Mouse (Mus musculus): ENCODE results near the gene Glrx3.

Glrx3 gene

GRCm38 (mm10) chr7:137472149-137472548 is 34.7 kb downstream of the Glrx3 start:
- no peak for DNase-seq (ENCODE audit: low spot score in 2 of 2)

GRCm38 (mm10) chr7:137477950-137478620 is 40.7 kb downstream of the Glrx3 start:
- DNase-seq (ENCODE audit: low spot score in 2 of 2) = peak; percentile 82 to 92

GRCm38 (mm10) chr7:137478621-137478982 is 41.2 kb downstream of the Glrx3 start:
- DNase-seq (ENCODE audit: low spot score in 2 of 2) = no peak

- no peak for DNase-seq (ENCODE audit: low spot score in 2 of 2)
Measured at GRCm38 (mm10) chr7:137480839-137481238, 43.4 kb downstream of the Glrx3 start.

GRCm38 (mm10) chr7:137483987-137484386 is 46.6 kb downstream of the Glrx3 start:
- DNase-seq (ENCODE audit: low spot score in 2 of 2) = no peak

GRCm38 (mm10) chr7:137488391-137488790 is 51.0 kb downstream of the Glrx3 start:
- DNase-seq (ENCODE audit: low spot score in 2 of 2) = no peak

GRCm38 (mm10) chr7:137490711-137491110 is 53.3 kb downstream of the Glrx3 start:
- no peak for DNase-seq (ENCODE audit: low spot score in 2 of 2)

GRCm38 (mm10) chr7:137492307-137492973 is 55.0 kb downstream of the Glrx3 start:
- no peak for DNase-seq (ENCODE audit: low spot score in 2 of 2)

- DNase-seq (ENCODE audit: low spot score in 2 of 2) = no peak
Measured at GRCm38 (mm10) chr7:137498736-137499135, 61.3 kb downstream of the Glrx3 start.

- no peak for DNase-seq (ENCODE audit: low spot score in 2 of 2)
Measured at GRCm38 (mm10) chr7:137517588-137517987, 80.2 kb downstream of the Glrx3 start.

GRCm38 (mm10) chr7:137518028-137518576 is 80.7 kb downstream of the Glrx3 start:
- DNase-seq (ENCODE audit: low spot score in 2 of 2) = no peak
